24 mouse cellular contexts compared by ENCODE assay signal in the genomic region with DNA sequence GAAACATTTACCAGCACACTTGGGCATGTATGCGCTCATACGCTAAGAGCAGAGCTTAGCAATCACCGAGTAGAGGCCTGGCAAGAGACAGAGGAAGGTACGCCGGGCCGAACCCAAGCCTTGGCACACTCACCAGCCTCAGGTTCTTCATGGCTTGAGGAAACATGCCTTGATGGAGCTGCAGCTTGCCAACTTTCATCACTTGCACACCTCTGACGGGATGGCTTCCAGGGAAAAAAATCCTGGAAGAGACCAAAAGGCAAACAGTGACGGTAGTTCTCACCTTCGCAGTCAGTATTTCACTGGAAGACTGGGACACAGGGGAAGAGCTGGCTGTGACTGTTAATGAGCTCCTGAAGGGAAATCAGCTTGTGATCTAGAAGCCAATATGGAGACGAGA.
"Had no signal": no experiment of that assay in that cellular context is flagged by ENCODE, and none has a peak within 500 bp of the region (broad histone marks: within the 10 kb centered on the region; RNA-seq: fewer than 3 reads in every experiment).

No protein-coding gene starts in this region.

- H3K27ac ChIP-seq: heart, adult 2 months; heart, embryonic 13.5 days; heart, embryonic 15.5 days; hindbrain, embryonic 10.5 days; hindbrain, embryonic 12.5 days; hindbrain, embryonic 14.5 days; intestine, embryonic 15.5 days; layer of hippocampus, adult 2 months; left cerebral cortex, adult 2 months; limb, embryonic 13.5 days; limb, embryonic 15.5 days; liver, embryonic 12.5 days; liver, embryonic 14.5 days had no signal

- H3K27me3 ChIP-seq: heart, embryonic 13.5 days; heart, embryonic 15.5 days; hindbrain, embryonic 12.5 days; intestine, embryonic 15.5 days; limb, embryonic 15.5 days; liver, embryonic 12.5 days had no signal

- DNase-seq: gastrocnemius, postnatal 10 days; gastrocnemius, postnatal 25 days; heart, adult 2 months; heart, postnatal 14 days; heart, postnatal 4 days; kidney, adult 18-20 months; kidney, adult 8-10 months; kidney, postnatal 10 days; kidney, postnatal 25 days; kidney, postnatal 4 days; left cerebral cortex, postnatal 4 days; lung, adult 18-20 months had no signal

- H3K4me1 ChIP-seq: heart, embryonic 13.5 days; heart, embryonic 15.5 days; hindbrain, embryonic 12.5 days; intestine, embryonic 15.5 days; liver, embryonic 12.5 days had no signal

- H3K4me3 ChIP-seq: heart, adult 2 months; heart, embryonic 13.5 days; heart, embryonic 15.5 days; hindbrain, embryonic 10.5 days; hindbrain, embryonic 12.5 days; intestine, embryonic 15.5 days; layer of hippocampus, adult 2 months; left cerebral cortex, adult 2 months; limb, embryonic 13.5 days; limb, embryonic 15.5 days; liver, embryonic 12.5 days had no signal
